Mouse (Mus musculus) adrenal gland, postnatal 36 days (tissue): Measurements from ENCODE around the gene Zfp787. TPM values are rescaled to one million over a fixed set of nuclear protein-coding genes. Genes with fewer than 3 reads are reported as not detected.
A peak's percentile ranks its signal among the peaks of the same experiment; 100 is the strongest.
"Not testable (repeated sequence)": the region's sequence is repeated elsewhere in the genome, so short reads cannot be mapped to it uniquely, and the experiment has no call there.

ENCODE experiments used
- DNase-seq, 2 experiments: peaks; one replicate each; pipeline ENCODE4 v3.0.0; 2021; ENCODE audit warnings: mixed read lengths in 1 of 2
- total RNA-seq, 2 experiments: library from RNA; stranded (reverse); gene quantifications; 2 replicates each; pipeline ENCODE4 v1.2.3; 2021

Zfp787 gene
- total RNA-seq, 2 experiments from 2014 or later, result 35.1 to 50.9 TPM

DNA sequence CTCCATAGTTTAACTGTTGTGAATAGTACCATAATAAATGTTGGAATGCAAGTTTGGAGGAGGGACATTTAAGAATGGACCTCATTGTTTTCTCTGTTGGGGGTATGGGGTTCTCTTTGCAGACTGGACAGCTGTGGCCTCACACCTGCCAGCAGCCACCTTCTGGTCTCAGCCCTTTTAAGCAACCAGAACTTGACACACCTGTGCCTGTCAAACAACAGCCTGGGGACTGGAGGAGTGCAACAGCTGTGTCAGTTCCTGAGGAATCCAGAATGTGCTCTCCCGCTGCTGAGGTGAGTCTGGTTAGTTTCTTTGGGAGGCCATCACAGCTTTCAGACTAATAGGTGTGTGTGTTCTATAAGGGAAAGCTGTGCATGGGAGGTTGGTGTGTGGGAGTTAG is 34.7 kb downstream of the Zfp787 start:
- DNase-seq, result not testable (repeated sequence)

DNA sequence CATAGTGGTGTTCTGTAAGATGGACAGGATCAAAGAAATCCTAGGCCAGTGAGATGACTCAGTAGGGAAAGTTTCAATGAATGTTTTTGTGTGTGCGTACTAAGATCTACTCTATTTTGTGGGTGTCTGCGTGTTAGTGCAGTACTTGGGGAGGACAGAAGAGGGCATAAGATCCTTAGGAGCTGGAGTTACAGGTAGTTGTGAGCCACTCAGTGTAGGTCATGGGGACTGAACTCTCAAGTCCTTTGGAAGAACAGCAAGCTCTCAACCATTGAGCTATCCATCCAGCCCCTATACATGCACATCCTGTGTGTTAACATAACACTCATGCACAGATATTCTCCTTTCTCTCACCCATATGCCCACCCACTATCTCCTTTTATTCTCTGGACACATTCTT is 35.7 kb downstream of the Zfp787 start:
- DNase-seq, result peak in 1 of 2 experiments; percentile 20

DNA sequence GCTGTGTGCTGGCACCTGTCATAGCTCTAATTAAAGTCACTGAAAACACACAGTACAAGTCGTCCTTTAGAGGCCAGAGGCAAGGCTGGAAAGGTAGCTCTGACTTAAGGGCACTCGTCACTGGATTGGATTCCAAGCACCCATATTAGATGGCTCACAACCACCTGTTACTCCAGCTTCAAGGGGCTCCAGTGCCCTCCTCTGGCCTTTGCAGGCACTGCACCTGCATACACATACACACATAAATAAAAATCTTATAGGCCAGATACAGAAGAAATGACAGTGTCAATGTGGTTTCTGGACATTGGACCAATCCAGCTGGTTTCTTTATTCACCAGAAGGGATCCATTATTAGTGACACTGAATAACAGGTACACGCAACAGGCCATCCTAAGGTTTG is 36.3 kb downstream of the Zfp787 start:
- no peak for DNase-seq

Other genes with a start within 250 kb of the Zfp787 start
- gene Vmn1r65, start 145.0 kb downstream of the Zfp787 start, total RNA-seq, result not detected
- gene Nlrp4c, start 110.8 kb downstream of the Zfp787 start, total RNA-seq, result not detected
- 10 to 100 TPM; 26.4 to 35.9 TPM for gene Zfp444, start 16.2 kb upstream of the Zfp787 start, total RNA-seq
- gene Galp, start 41.1 kb upstream of the Zfp787 start, total RNA-seq, result not detected
- not detected for gene Zscan5b, start 66.3 kb upstream of the Zfp787 start, total RNA-seq
- gene Epp13, start 96.7 kb upstream of the Zfp787 start, total RNA-seq, result not detected
- gene Zfp667, start 130.6 kb upstream of the Zfp787 start, total RNA-seq, result 1 to 10 TPM; 5.9 to 9.8 TPM
- 1 to 10 TPM; 2.1 to 3.2 TPM for gene Zfp583, start 175.3 kb upstream of the Zfp787 start, total RNA-seq
- under 1 TPM; 0.70 to 0.79 TPM for gene Gm3854, start 187.8 kb upstream of the Zfp787 start, total RNA-seq
- 1 to 10 TPM; 1.8 to 3.2 TPM for gene Zfp78, start 207.3 kb upstream of the Zfp787 start, total RNA-seq
- gene Zfp28, start 227.3 kb upstream of the Zfp787 start, total RNA-seq, result 1 to 10 TPM; 2.2 to 2.8 TPM
- gene Smim17, start 242.7 kb upstream of the Zfp787 start, total RNA-seq, result under 1 TPM; 0.13 to 0.66 TPM